Mouse (Mus musculus) layer of hippocampus, postnatal 14 days (tissue): ENCODE results near the gene Prr7. TPM values are rescaled to one million over a fixed set of nuclear protein-coding genes. Genes with fewer than 3 reads are reported as not detected.
A peak's percentile ranks its signal among the peaks of the same experiment; 100 is the strongest.

Source experiments
- DNase-seq, 2 experiments: peaks; one replicate each; pipeline ENCODE4 v3.0.0; 2021 to 2022; ENCODE audit warnings: low spot score in 2 of 2, mixed read lengths in 1 of 2
- microRNA-seq, 2 experiments: library from miRNA; unstranded; fragments of <30 nt; microRNA quantifications; one replicate each; pipeline ENCODE4 v1.2.0; 2021
- total RNA-seq, 2 experiments: library from RNA; stranded (reverse); gene quantifications; 2 replicates each; pipeline ENCODE4 v1.2.3; 2021

The Prr7 gene
- total RNA-seq, 2 experiments from 2014 or later: 89.9 to 92.7 TPM

DNA sequence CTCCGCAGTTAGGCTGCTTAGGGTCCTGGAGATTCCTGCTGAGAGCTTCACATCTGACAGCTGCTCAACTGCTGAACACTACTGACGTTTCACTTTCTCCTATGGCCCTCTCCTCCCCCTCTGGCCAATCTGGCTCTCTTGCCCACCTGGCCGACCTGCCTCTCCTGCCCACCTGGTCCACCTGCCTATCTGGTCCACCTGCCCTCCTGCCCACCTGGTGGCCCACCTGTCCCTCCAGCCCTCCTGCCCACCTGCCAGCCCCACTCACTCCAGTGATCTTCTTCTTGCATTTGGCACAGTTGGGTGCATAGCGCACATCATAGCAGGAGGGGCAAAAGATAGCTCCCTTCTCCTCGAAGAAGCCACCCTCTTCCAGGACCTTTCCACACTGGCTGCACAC lies 40.3 kb downstream of the Prr7 start:
- no peak for DNase-seq

GRCm38 (mm10) chr13:55505810-55506209 lies 41.7 kb downstream of the Prr7 start:
- no peak for DNase-seq

DNA sequence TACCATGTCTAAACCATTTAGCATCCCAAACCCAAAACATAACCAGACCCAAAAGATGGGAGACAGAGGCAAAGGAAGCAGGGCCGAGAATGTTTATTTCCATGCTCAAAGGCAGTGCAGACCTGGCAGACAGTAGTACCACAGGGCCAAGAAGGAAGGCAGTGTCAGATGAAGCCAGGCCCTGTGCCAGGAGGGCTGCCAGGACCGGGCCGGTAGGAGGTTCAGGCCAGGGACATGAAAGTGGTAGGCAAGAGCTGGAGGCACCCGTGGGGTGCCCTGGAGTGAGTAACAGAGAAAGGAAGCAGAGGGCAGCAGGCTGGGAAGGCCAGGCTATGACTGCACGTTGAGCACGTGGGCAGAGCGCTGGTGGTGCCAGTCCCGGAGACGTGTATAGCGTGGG lies 42.6 kb downstream of the Prr7 start:
- DNase-seq: no peak

GRCm38 (mm10) chr13:55507877-55508276 lies 43.8 kb downstream of the Prr7 start:
- DNase-seq: no peak

GRCm38 (mm10) chr13:55508531-55508930 lies 44.5 kb downstream of the Prr7 start:
- DNase-seq: no peak

DNA sequence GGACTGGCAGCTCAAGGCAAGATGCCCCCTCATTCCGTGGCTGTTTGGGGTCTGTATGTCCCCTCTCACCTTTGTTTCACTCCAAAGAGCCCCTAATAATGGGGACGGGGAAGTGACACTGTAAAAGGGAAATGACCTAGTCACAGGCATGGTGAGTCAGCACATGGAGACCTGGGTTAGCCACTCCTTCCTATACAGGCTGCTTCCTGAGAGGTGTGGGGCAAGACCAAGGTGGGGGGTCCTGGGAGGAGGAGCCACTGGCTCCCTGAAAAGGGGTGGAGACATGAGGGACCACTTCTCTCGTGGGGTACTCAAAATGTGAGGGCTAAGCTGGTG lies 46.2 kb downstream of the Prr7 start:
- DNase-seq: no peak

- DNase-seq: no peak
Observed at GRCm38 (mm10) chr13:55510668-55511491, 46.8 kb downstream of the Prr7 start.

- DNase-seq: no peak
Observed at GRCm38 (mm10) chr13:55511492-55511861, 47.4 kb downstream of the Prr7 start.

DNA sequence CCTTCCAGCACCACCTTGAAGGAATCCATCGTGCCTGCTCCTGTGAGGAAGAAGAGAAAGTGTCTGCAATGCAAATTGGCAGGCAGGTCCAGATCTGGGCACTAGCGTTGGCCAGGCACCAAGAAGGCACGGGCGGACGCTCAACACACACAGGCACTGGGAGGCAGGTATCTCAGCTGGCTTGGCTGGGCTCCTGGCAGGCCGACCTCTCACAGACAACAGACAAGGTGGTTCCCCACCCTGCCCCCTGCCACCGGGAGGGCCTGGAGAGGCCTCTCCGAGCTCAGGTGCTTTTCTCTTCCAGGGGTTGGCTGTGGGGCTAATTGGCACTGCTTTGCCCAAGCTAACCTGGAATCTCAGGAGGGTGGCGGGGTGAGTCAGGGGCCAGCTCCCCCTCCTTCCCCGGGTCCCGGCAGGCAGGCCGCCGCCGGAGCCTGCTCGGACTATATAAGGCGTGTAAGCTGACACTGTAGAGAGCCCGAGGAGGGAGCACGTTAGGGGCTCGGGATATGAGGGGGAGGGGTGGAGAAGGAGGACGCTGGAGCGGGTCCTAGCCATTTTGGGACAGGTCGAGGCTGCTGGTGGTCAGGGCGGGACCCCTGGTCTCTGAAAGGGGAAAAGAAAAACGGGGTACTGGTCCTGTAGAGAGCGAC lies 48.4 kb downstream of the Prr7 start:
- no peak for DNase-seq

- DNase-seq: peak; percentile 84 to 90
Observed at GRCm38 (mm10) chr13:55513111-55513748, 49.2 kb downstream of the Prr7 start, which contains the start of gene Pdlim7. Gene Pdlim7 (minus strand): TSS chr13:55513676.

- no peak for DNase-seq
Observed at GRCm38 (mm10) chr13:55513828-55514227, 49.8 kb downstream of the Prr7 start.

DNA sequence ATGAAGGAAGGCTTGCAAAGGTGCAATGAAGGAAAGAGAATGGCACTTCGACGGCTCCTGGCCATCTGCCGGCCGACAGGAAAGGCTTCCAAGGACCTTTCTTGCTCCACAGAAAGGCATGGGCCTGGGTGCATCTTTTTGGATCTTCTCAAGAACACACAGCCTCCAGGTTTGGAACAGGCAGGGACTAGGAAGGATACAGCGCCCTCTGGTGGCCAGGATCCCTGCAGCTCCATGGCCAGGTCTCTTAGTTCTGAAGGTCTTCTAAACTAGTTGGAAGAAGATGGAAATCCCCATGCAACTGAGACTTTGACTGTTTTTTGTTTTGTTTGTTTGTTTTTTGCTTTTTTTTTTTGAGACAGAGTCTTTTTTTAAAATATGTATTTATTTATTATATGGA lies 52.9 kb downstream of the Prr7 start:
- DNase-seq: peak; percentile 87 to 90

DNA sequence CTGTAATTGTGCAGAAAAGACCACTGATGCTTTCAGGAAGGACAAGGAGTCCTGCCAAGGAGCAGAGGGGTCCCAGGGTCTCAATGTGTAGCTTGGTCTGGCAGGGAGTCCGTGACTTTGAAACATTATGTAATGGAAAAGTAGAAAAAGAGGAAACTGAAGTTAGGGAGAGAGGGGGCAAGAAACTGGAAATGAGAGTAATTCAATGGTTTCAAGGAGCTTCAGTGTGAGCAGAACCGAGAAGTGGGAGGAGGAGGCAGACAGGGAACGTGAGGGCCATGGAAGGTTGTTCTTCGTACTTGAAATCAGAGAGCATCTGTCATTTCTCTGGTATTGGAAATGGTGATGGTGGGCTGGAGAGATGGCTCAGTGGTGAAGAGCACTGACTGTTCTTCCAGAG lies 55.5 kb downstream of the Prr7 start:
- DNase-seq: no peak

- no peak for DNase-seq
Observed at GRCm38 (mm10) chr13:55522730-55523129, 58.7 kb downstream of the Prr7 start.

Small RNAs within 50 kb of the gene (microRNA-seq; reads per million reads assigned to microRNA genes)
- gene Mir6943: 2.5 to 3.2 reads per million in 2 experiments
- 100 to 165 reads per million in 2 experiments for gene Mir6944
- gene Mir6945: 5.7 to 7.1 reads per million in 2 experiments

Other genes with a start within 250 kb of the Prr7 start
- 100 to 1,000 TPM; 153 to 157 TPM for gene Prelid1, start 143.8 kb upstream of the Prr7 start, total RNA-seq
- 10 to 100 TPM; 74.3 to 77.8 TPM for gene Rab24, start 142.3 kb upstream of the Prr7 start, total RNA-seq
- 1 to 10 TPM; 1.5 to 3.4 TPM for gene Mxd3, start 134.4 kb upstream of the Prr7 start, total RNA-seq
- 10 to 100 TPM; 52.4 to 53.9 TPM for gene Lman2, start 101.5 kb upstream of the Prr7 start, total RNA-seq
- gene Rgs14, start 94.5 kb upstream of the Prr7 start, total RNA-seq: 10 to 100 TPM; 58.6 to 63.4 TPM
- not detected for gene Slc34a1, start 66.1 kb upstream of the Prr7 start, total RNA-seq
- gene Pfn3, start 49.0 kb upstream of the Prr7 start, total RNA-seq: not detected
- gene F12, start 37.5 kb upstream of the Prr7 start, total RNA-seq: under 1 TPM; 0.32 to 0.69 TPM
- 10 to 100 TPM; 74.2 to 76.8 TPM for gene Grk6, start 19.2 kb upstream of the Prr7 start, total RNA-seq
- 100 to 1,000 TPM; 335 to 353 TPM for gene Dbn1, start 23.8 kb downstream of the Prr7 start, total RNA-seq
- 10 to 100 TPM; 69.4 to 78.9 TPM for gene Pdlim7, start 49.4 kb downstream of the Prr7 start, total RNA-seq
- 1 to 10 TPM; 6.7 to 7.9 TPM for gene Dok3, start 65.0 kb downstream of the Prr7 start, total RNA-seq
- gene Ddx41, start 72.4 kb downstream of the Prr7 start, total RNA-seq: 10 to 100 TPM; 44.8 to 47.0 TPM
- gene Fam193b, start 106.9 kb downstream of the Prr7 start, total RNA-seq: 10 to 100 TPM; 64.8 to 67.7 TPM
- gene Tmed9, start 109.5 kb downstream of the Prr7 start, total RNA-seq: 100 to 1,000 TPM; 132 to 133 TPM
- 10 to 100 TPM; 22.5 to 22.8 TPM for gene B4galt7, start 135.6 kb downstream of the Prr7 start, total RNA-seq
- gene Caml, start 158.7 kb downstream of the Prr7 start, total RNA-seq: 10 to 100 TPM; 48.7 TPM
- 10 to 100 TPM; 46.0 to 50.8 TPM for gene Ddx46, start 170.8 kb downstream of the Prr7 start, total RNA-seq
- gene B230219D22Rik, start 228.9 kb downstream of the Prr7 start, total RNA-seq: 10 to 100 TPM; 79.5 to 82.6 TPM